Mouse (Mus musculus) heart, adult 2 months (tissue): Measurements from ENCODE around the gene Ptprm. TPM values are rescaled to one million over a fixed set of nuclear protein-coding genes. Genes with fewer than 3 reads are reported as not detected.

Experiments
- DNase-seq, 2 experiments: peaks; one replicate each; pipeline ENCODE4 v3.0.0; 2021
- H3K27ac ChIP-seq: fragments of 200-600 bp; 2 replicates; pipeline ENCODE4 v1.8.1; 2022
- H3K27me3 ChIP-seq: fragments of 200-500 bp; 2 replicates; pipeline ENCODE4 v1.6.1; 2012; ENCODE audit warnings: mild to moderate bottlenecking, low read length, inconsistent platforms, mixed read lengths; ENCODE audit not compliant: control insufficient read depth, insufficient read depth
- H3K36me3 ChIP-seq: fragments of 200-500 bp; 2 replicates; pipeline ENCODE4 v1.6.1; 2012; ENCODE audit warnings: low read length, inconsistent platforms; ENCODE audit not compliant: control insufficient read depth, insufficient read depth
- H3K4me1 ChIP-seq: fragments of 200-500 bp; 2 replicates; pipeline ENCODE4 v1.6.1; 2011; ENCODE audit warnings: low read length; ENCODE audit not compliant: control insufficient read depth, insufficient read depth
- H3K4me3 ChIP-seq: fragments of 200-600 bp; 2 replicates; pipeline ENCODE4 v1.8.1; 2022
- H3K79me2 ChIP-seq: fragments of 200-500 bp; replicated peaks from 2 replicates; pipeline ENCODE4 v1.6.1; 2012; ENCODE audit warnings: mild to moderate bottlenecking, inconsistent platforms, low read length, moderate library complexity, mixed read lengths; ENCODE audit not compliant: control insufficient read depth, insufficient read depth
- H3K9ac ChIP-seq: fragments of 200-500 bp; 2 replicates; pipeline ENCODE4 v1.6.1; 2012; ENCODE audit warnings: low read depth, mild to moderate bottlenecking, control low read depth, inconsistent platforms, low read length, mixed read lengths
- CTCF ChIP-seq: fragments of 200-600 bp; IDR thresholded peaks from 2 replicates; pipeline ENCODE4 v1.8.1; 2022; ENCODE audit warnings: antibody characterized with exemption, mild to moderate bottlenecking, moderate library complexity
- EP300 ChIP-seq: fragments of 200-500 bp; IDR thresholded peaks from 2 replicates; pipeline ENCODE4 v1.6.1; 2011; ENCODE audit warnings: low read depth, low read length, control low read depth; ENCODE audit not compliant: insufficient read depth
- POLR2A ChIP-seq: fragments of 200-500 bp; IDR thresholded peaks from 2 replicates; pipeline ENCODE4 v1.6.1; 2011; ENCODE audit warnings: mild to moderate bottlenecking, low read depth, low read length, control low read depth; ENCODE audit not compliant: insufficient read depth
- WGBS: fragments of 180-500 bp; shearing (Covaris S2); methylation state at CpG from one replicate; pipeline ENCODE4 v1.1.7; 2018; 5-methylcytosine and 5-hydroxymethylcytosine counted together
- intact Hi-C: fragments of 180-260 bp; cut with DNase I; formaldehyde crosslinking; loops from one replicate; pipeline ENCODE4 v1.15.1; 2025
- polyA plus RNA-seq: library from polyadenylated mRNA; depleted of rRNA; stranded (reverse); fragments of >200 nt; gene quantifications from 2 replicates; pipeline ENCODE4 v1.2.3, GENCODE M21; 2012
- total RNA-seq, 2 experiments: library from RNA; stranded (reverse); gene quantifications; 2 replicates each; pipeline ENCODE4 v1.2.3; 2021

Ptprm gene
- total and polyA plus RNA-seq, 3 experiments: 34.6 to 88.5 (median 78.9) TPM

- intact Hi-C loops: loop anchor here (10.0 kb wide), 2 partner anchors 155 to 375 kb away; partner anchors contain the start of gene Ptprm
- DNase-seq: no peak
- Histone ChIP-seq H3K4me1 (peaks cover 7% of the 10 kb centered on the region), H3K27ac (no peak overlapping the region), H3K9ac (no peak overlapping the region), H3K79me2 (peaks cover 2% of the 10 kb centered on the region; the same call in 1 of the 2 replicates), H3K36me3 (peaks cover 5% of the 10 kb centered on the region; the same call in 1 of the 2 replicates), H3K27me3 (no peaks in the 10 kb centered on the region), H3K4me3 (no peak overlapping the region)
- WGBS: 43% methylated on average over 5 of the region's 5 CpGs
- no peak for TF ChIP-seq EP300
- TF ChIP-seq POLR2A: no peak
- TF ChIP-seq CTCF: no peak
These were observed 374.3 kb downstream of the Ptprm start for GRCm38 (mm10) chr17:66979971-66980370.

- TF ChIP-seq POLR2A (no peak), EP300 (no peak), CTCF (no peak)
- 0 out of 2 replicates have a peak, but pooled peaks cover 2% of the 10 kb centered on the region for H3K36me3 ChIP-seq
- WGBS: 82% methylated on average over 5 of the region's 5 CpGs
- 0 out of 2 replicates have a peak, but pooled peaks cover 2% of the 10 kb centered on the region for H3K4me1 ChIP-seq
- H3K27ac ChIP-seq: no peak overlapping the region
- intact Hi-C loops: no loop called here
- peaks cover 2% of the 10 kb centered on the region; the same call in 1 of the 2 replicates for H3K79me2 ChIP-seq
- H3K4me3 ChIP-seq: no peak overlapping the region
- H3K9ac ChIP-seq: no peak overlapping the region
- no peaks in the 10 kb centered on the region for H3K27me3 ChIP-seq
- no peak for DNase-seq
These were observed 377.8 kb downstream of the Ptprm start for GRCm38 (mm10) chr17:66976490-66976889.

GRCm38 (mm10) chr17:66972976-66973375, 381.3 kb downstream of the Ptprm start:
- peaks cover 2% of the 10 kb centered on the region; the same call in 1 of the 2 replicates for H3K79me2 ChIP-seq
- intact Hi-C loops: no loop called here
- H3K27ac ChIP-seq: no peak overlapping the region
- no peak overlapping the region for H3K9ac ChIP-seq
- TF ChIP-seq POLR2A: no peak
- TF ChIP-seq EP300: no peak
- TF ChIP-seq CTCF: no peak
- no peak for DNase-seq
- H3K4me1 ChIP-seq: no peaks in the 10 kb centered on the region
- WGBS: 54% methylated on average over 3 of the region's 3 CpGs
- no peaks in the 10 kb centered on the region; the same call in 1 of the 2 replicates for H3K36me3 ChIP-seq
- no peak overlapping the region for H3K4me3 ChIP-seq
- H3K27me3 ChIP-seq: no peaks in the 10 kb centered on the region

GRCm38 (mm10) chr17:66960986-66961385, 393.3 kb downstream of the Ptprm start:
- peaks cover 4% of the 10 kb centered on the region for H3K4me1 ChIP-seq
- no peaks in the 10 kb centered on the region for H3K79me2 ChIP-seq
- no peak overlapping the region for H3K9ac ChIP-seq
- TF ChIP-seq CTCF (no peak), EP300 (no peak)
- intact Hi-C loops: loop anchor here (10.0 kb wide), 1 partner anchor 514 kb away; no protein-coding TSS in a partner anchor
- H3K27me3 ChIP-seq: no peaks in the 10 kb centered on the region
- peaks cover 6% of the 10 kb centered on the region for H3K36me3 ChIP-seq
- peak in 1 of 2 experiments; percentile 14 for DNase-seq
- H3K4me3 ChIP-seq: no peak overlapping the region
- WGBS: 38% methylated on average over 5 of the region's 5 CpGs
- H3K27ac ChIP-seq: no peak overlapping the region

- Histone ChIP-seq H3K79me2 (no peaks in the 10 kb centered on the region), H3K27ac (no peak overlapping the region), H3K4me3 (no peak overlapping the region), H3K27me3 (no peaks in the 10 kb centered on the region), H3K36me3 (peaks cover 6% of the 10 kb centered on the region), H3K4me1 (peaks cover 4% of the 10 kb centered on the region), H3K9ac (no peak overlapping the region)
- 84% methylated on average over 6 of the region's 6 CpGs for WGBS
- no peak for TF ChIP-seq POLR2A
- no peak for TF ChIP-seq EP300
- no peak for TF ChIP-seq CTCF
- intact Hi-C loops: loop anchor here (10.0 kb wide), 1 partner anchor 514 kb away; no protein-coding TSS in a partner anchor
- DNase-seq: no peak
These were observed 393.7 kb downstream of the Ptprm start for GRCm38 (mm10) chr17:66960557-66960956.

- no peak for DNase-seq
- H3K27me3 ChIP-seq: no peaks in the 10 kb centered on the region
- H3K4me3 ChIP-seq: no peak overlapping the region
- WGBS: 87% methylated on average over 2 of the region's 2 CpGs
- intact Hi-C loops: loop anchor here (10.0 kb wide), 1 partner anchor 515 kb away; no protein-coding TSS in a partner anchor
- H3K27ac ChIP-seq: no peak overlapping the region
- no peaks in the 10 kb centered on the region for H3K79me2 ChIP-seq
- no peak overlapping the region for H3K9ac ChIP-seq
- no peak for TF ChIP-seq POLR2A
- peak; percentile 50 for TF ChIP-seq CTCF
- peaks cover 4% of the 10 kb centered on the region for H3K4me1 ChIP-seq
- H3K36me3 ChIP-seq: peaks cover 6% of the 10 kb centered on the region
These were observed 394.4 kb downstream of the Ptprm start for GRCm38 (mm10) chr17:66959815-66960214.
